ENCODE assay signal across 12 mouse cellular contexts in the genomic region with DNA sequence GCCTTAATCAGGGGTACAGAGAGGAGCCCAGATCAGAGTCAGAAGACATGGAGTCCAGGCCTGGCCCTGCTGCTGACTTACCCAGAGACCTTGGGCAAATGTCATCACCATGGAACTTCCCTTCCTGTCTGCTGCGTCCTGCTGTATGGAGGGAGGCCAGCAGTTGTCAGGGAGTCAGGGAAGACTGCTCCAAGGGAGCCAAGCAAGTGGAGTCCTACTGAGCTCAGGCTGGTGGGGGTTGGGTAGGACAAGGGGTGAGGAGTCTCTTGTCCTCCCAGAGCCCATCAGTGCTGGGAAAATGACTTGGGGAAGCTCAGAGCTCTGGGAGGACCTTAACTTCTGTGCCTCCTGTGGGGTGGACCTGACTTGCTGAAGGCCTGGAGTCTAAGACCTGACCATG. TPM values are rescaled to one million over a fixed set of nuclear protein-coding genes. Genes with fewer than 3 reads are reported as not detected.
A peak's percentile ranks its signal among the peaks of the same experiment; 100 is the strongest.
DNase-seq lines count a peak whose midpoint lies in the region; ATAC-seq and TF ChIP-seq lines count a peak whose summit lies in the region.
"Had no signal": no experiment of that assay in that cellular context is flagged by ENCODE, and none has a peak within 500 bp of the region (broad histone marks: within the 10 kb centered on the region; RNA-seq: fewer than 3 reads in every experiment).

No protein-coding gene starts in this region.

- no peaks in the 10 kb centered on the region for H3K27me3 ChIP-seq in forebrain, embryonic 10.5 days (ENCODE audit: poor library complexity, severe bottlenecking)
- no peaks in the 10 kb centered on the region for H3K27me3 ChIP-seq in hindbrain, embryonic 15.5 days
- no peaks in the 10 kb centered on the region for H3K27me3 ChIP-seq in neural tube, embryonic 13.5 days
- H3K27me3 ChIP-seq: embryonic facial prominence, embryonic 13.5 days had no signal

- peak overlapping the region; percentile 74 for H3K27ac ChIP-seq in left cerebral cortex, adult 2 months
- peak overlapping the region; percentile 91 for H3K27ac ChIP-seq in forebrain, embryonic 10.5 days
- peak overlapping the region; percentile 75 for H3K27ac ChIP-seq in hindbrain, embryonic 15.5 days (replicated peaks)
- peak overlapping the region; percentile 86 for H3K27ac ChIP-seq in neural tube, embryonic 13.5 days (replicated peaks)
- H3K27ac ChIP-seq: embryonic facial prominence, embryonic 13.5 days had no signal

- H3K4me2 ChIP-seq in hindbrain, embryonic 15.5 days = no peak overlapping the region
- H3K4me2 ChIP-seq in neural tube, embryonic 13.5 days = no peak overlapping the region
- H3K4me2 ChIP-seq: embryonic facial prominence, embryonic 13.5 days; lung, embryonic 14.5 days had no signal

- no peak for DNase-seq in left cerebral cortex, adult 2 months (ENCODE audit: extremely low spot score in 1 of 2, low spot score in 2 of 2)
- DNase-seq in left cerebral cortex, adult 11 months (ENCODE audit: low spot score) = no peak
- peak; percentile 35 for DNase-seq in forebrain, embryonic 10.5 days (ENCODE audit: extremely low spot score, low spot score)
- DNase-seq in gastrocnemius, postnatal 36 days = no peak

- no peak overlapping the region for H3K4me3 ChIP-seq in left cerebral cortex, adult 2 months
- H3K4me3 ChIP-seq in forebrain, embryonic 10.5 days = peak overlapping the region; percentile 29
- H3K4me3 ChIP-seq in hindbrain, embryonic 15.5 days = no peak overlapping the region
- H3K4me3 ChIP-seq in neural tube, embryonic 13.5 days = no peak overlapping the region
- H3K4me3 ChIP-seq: embryonic facial prominence, embryonic 13.5 days had no signal

- intact Hi-C loops in left cerebral cortex, adult 2 months (cut with DNase I) = no loop called here
- intact Hi-C loops in gastrocnemius, postnatal 36 days (cut with DNase I) = no loop called here

- TF ChIP-seq CTCF in left cerebral cortex, adult 2 months (IDR thresholded peaks at IDR 0.05) = no peak

- H3K36me3 ChIP-seq in forebrain, embryonic 10.5 days (replicated peaks) = no peaks in the 10 kb centered on the region
- H3K36me3 ChIP-seq in hindbrain, embryonic 15.5 days = no peaks in the 10 kb centered on the region
- H3K36me3 ChIP-seq in neural tube, embryonic 13.5 days = no peaks in the 10 kb centered on the region
- H3K36me3 ChIP-seq: embryonic facial prominence, embryonic 13.5 days had no signal

- peak; percentile 67 for ATAC-seq in hindbrain, embryonic 15.5 days (ENCODE audit: low FRiP score, low read depth)
- ATAC-seq in neural tube, embryonic 13.5 days (ENCODE audit: low read depth) = peak; percentile 80
- ATAC-seq in megakaryocyte progenitor cell, adult 5-6 weeks (replicated peaks; ENCODE audit: poor library complexity) = no peak

- no peaks in the 10 kb centered on the region for H3K9me3 ChIP-seq in forebrain, embryonic 10.5 days
- no peaks in the 10 kb centered on the region for H3K9me3 ChIP-seq in hindbrain, embryonic 15.5 days
- no peaks in the 10 kb centered on the region for H3K9me3 ChIP-seq in neural tube, embryonic 13.5 days
- H3K9me3 ChIP-seq: embryonic facial prominence, embryonic 13.5 days had no signal

- H3K4me1 ChIP-seq in forebrain, embryonic 10.5 days = peaks cover 59% of the 10 kb centered on the region
- H3K4me1 ChIP-seq in hindbrain, embryonic 15.5 days (replicated peaks) = peaks cover 17% of the 10 kb centered on the region
- peaks cover 25% of the 10 kb centered on the region for H3K4me1 ChIP-seq in neural tube, embryonic 13.5 days (replicated peaks)

- no peak overlapping the region for H3K9ac ChIP-seq in hindbrain, embryonic 15.5 days
- H3K9ac ChIP-seq in neural tube, embryonic 13.5 days = peak overlapping the region; percentile 41; the same call in 1 of the 2 replicates
- H3K9ac ChIP-seq: embryonic facial prominence, embryonic 13.5 days; lung, embryonic 14.5 days had no signal

- 46% methylated on average over 1 of the region's 1 CpGs for WGBS in forebrain, embryonic 10.5 days
- 0% methylated on average over 1 of the region's 1 CpGs for WGBS in hindbrain, embryonic 15.5 days
- 13% methylated on average over 1 of the region's 1 CpGs for WGBS in neural tube, embryonic 13.5 days

RNA-seq across cellular contexts. Expression of gene Cdcp2, which starts 12.3 kb away (rescaled TPM):
- total RNA-seq in left cerebral cortex, adult 2 months (2021) = not detected
- 0.06 TPM in 1 of 2 replicates, not detected in the other for polyA plus RNA-seq in forebrain, embryonic 10.5 days (2016; fragmentation: Nextera tagmentation; extraction: Ambion mirVana)
- polyA plus RNA-seq in hindbrain, embryonic 15.5 days (2015; fragmentation: Nextera tagmentation; extraction: Ambion mirVana) = 0.16 TPM in 1 of 2 replicates, not detected in the other
- polyA plus RNA-seq in neural tube, embryonic 13.5 days (2015; fragmentation: Nextera tagmentation; extraction: Ambion mirVana) = not detected in 2 replicates
- not detected in 2 replicates for total RNA-seq in megakaryocyte progenitor cell, adult 5-6 weeks (2015)
- not detected in 2 replicates for total RNA-seq in megakaryocyte progenitor cell, adult 5-6 weeks (2017)
- not detected for total RNA-seq in gastrocnemius, postnatal 36 days (2021)
- total RNA-seq: heart, adult 8-10 months; layer of hippocampus, postnatal 10 days; MEL had no signal
- polyA plus RNA-seq: embryonic facial prominence, embryonic 13.5 days; lung, embryonic 14.5 days had no signal

RNA-seq across cellular contexts. Expression of gene Cyb5rl, which starts 17.6 kb away (rescaled TPM):
- 1 to 10 TPM; 7.4 to 8.8 TPM for total RNA-seq in left cerebral cortex, adult 2 months (2021)
- polyA plus RNA-seq in forebrain, embryonic 10.5 days (2016; fragmentation: Nextera tagmentation; extraction: Ambion mirVana) = 8.9 and 11.3 TPM in 2 replicates
- 3.6 and 4.6 TPM in 2 replicates for polyA plus RNA-seq in hindbrain, embryonic 15.5 days (2015; fragmentation: Nextera tagmentation; extraction: Ambion mirVana)
- polyA plus RNA-seq in neural tube, embryonic 13.5 days (2015; fragmentation: Nextera tagmentation; extraction: Ambion mirVana) = 4.5 and 6.9 TPM in 2 replicates
- 2.7 and 3.5 TPM in 2 replicates for total RNA-seq in megakaryocyte progenitor cell, adult 5-6 weeks (2015)
- 6.2 and 6.5 TPM in 2 replicates for total RNA-seq in megakaryocyte progenitor cell, adult 5-6 weeks (2017)
- 10 to 100 TPM; 15.3 to 17.7 TPM for total RNA-seq in gastrocnemius, postnatal 36 days (2021)

RNA-seq across cellular contexts. Expression of gene Mrpl37, which starts 17.7 kb away (rescaled TPM):
- total RNA-seq in left cerebral cortex, adult 2 months (2021) = 10 to 100 TPM; 56.3 to 64.9 TPM
- polyA plus RNA-seq in forebrain, embryonic 10.5 days (2016; fragmentation: Nextera tagmentation; extraction: Ambion mirVana) = 131 and 132 TPM in 2 replicates
- 83.6 and 85.2 TPM in 2 replicates for polyA plus RNA-seq in hindbrain, embryonic 15.5 days (2015; fragmentation: Nextera tagmentation; extraction: Ambion mirVana)
- polyA plus RNA-seq in neural tube, embryonic 13.5 days (2015; fragmentation: Nextera tagmentation; extraction: Ambion mirVana) = 76.9 and 80.9 TPM in 2 replicates
- total RNA-seq in megakaryocyte progenitor cell, adult 5-6 weeks (2015) = 70.2 and 77.7 TPM in 2 replicates
- 60.2 and 60.6 TPM in 2 replicates for total RNA-seq in megakaryocyte progenitor cell, adult 5-6 weeks (2017)
- total RNA-seq in gastrocnemius, postnatal 36 days (2021) = 10 to 100 TPM; 89.9 to 90.5 TPM
